Mouse (Mus musculus): ENCODE results near the gene Fhod1.
"Not testable (repeated sequence)": the region's sequence is repeated elsewhere in the genome, so short reads cannot be mapped to it uniquely, and the experiment has no call there.

The Fhod1 gene

GRCm38 (mm10) chr8:105295895-105296573, 51.7 kb downstream of the Fhod1 start, which contains the start of gene Exoc3l:
Exoc3l (minus strand) TSS chr8:105296101.
- DNase-seq (ENCODE audit: low read depth, low spot score), result no peak

- no peak for DNase-seq (ENCODE audit: low read depth, low spot score)
Observed at GRCm38 (mm10) chr8:105295256-105295655, 52.5 kb downstream of the Fhod1 start.

- DNase-seq (ENCODE audit: low read depth, low spot score), result no peak
Observed at GRCm38 (mm10) chr8:105294776-105295175, 53.0 kb downstream of the Fhod1 start.

- DNase-seq (ENCODE audit: low read depth, low spot score), result no peak
Observed at GRCm38 (mm10) chr8:105293405-105293804, 54.3 kb downstream of the Fhod1 start.

GRCm38 (mm10) chr8:105292471-105292870, 55.3 kb downstream of the Fhod1 start:
- DNase-seq (ENCODE audit: low read depth, low spot score), result no peak

GRCm38 (mm10) chr8:105291802-105292201, 56.0 kb downstream of the Fhod1 start:
- not testable (repeated sequence) for DNase-seq (ENCODE audit: low read depth, low spot score)

GRCm38 (mm10) chr8:105291364-105291763, 56.4 kb downstream of the Fhod1 start:
- not testable (repeated sequence) for DNase-seq (ENCODE audit: low read depth, low spot score)

GRCm38 (mm10) chr8:105290554-105291314, 57.0 kb downstream of the Fhod1 start:
- DNase-seq (ENCODE audit: low read depth, low spot score), result peak; percentile 63

- no peak for DNase-seq (ENCODE audit: low read depth, low spot score)
Observed at GRCm38 (mm10) chr8:105289805-105290460, 57.8 kb downstream of the Fhod1 start, which contains the start of gene 4931428F04Rik. 4931428F04Rik (minus strand) TSS chr8:105289864.

GRCm38 (mm10) chr8:105288958-105289732, 58.6 kb downstream of the Fhod1 start:
- peak; percentile 83 for DNase-seq (ENCODE audit: low read depth, low spot score)

- DNase-seq (ENCODE audit: low read depth, low spot score), result no peak
Observed at GRCm38 (mm10) chr8:105288231-105288630, 59.5 kb downstream of the Fhod1 start.

GRCm38 (mm10) chr8:105286907-105287306, 60.8 kb downstream of the Fhod1 start:
- no peak for DNase-seq (ENCODE audit: low read depth, low spot score)

GRCm38 (mm10) chr8:105285514-105285913, 62.2 kb downstream of the Fhod1 start:
- DNase-seq (ENCODE audit: low read depth, low spot score), result no peak

GRCm38 (mm10) chr8:105283074-105283473, 64.7 kb downstream of the Fhod1 start:
- no peak for DNase-seq (ENCODE audit: low read depth, low spot score)

GRCm38 (mm10) chr8:105282239-105282638, 65.5 kb downstream of the Fhod1 start:
- DNase-seq (ENCODE audit: low read depth, low spot score), result no peak

GRCm38 (mm10) chr8:105281821-105282220, 65.9 kb downstream of the Fhod1 start:
- no peak for DNase-seq (ENCODE audit: low read depth, low spot score)

GRCm38 (mm10) chr8:105280567-105280966, 67.2 kb downstream of the Fhod1 start:
- DNase-seq (ENCODE audit: low read depth, low spot score), result no peak

Data from skeletal muscle tissue, adult 2 months (tissue).